Mouse (Mus musculus) thymus, adult 2 months (tissue): ENCODE data around the gene Ccdc88c. TPM values are rescaled to one million over a fixed set of nuclear protein-coding genes. Genes with fewer than 3 reads are reported as not detected.
A peak's percentile ranks its signal among the peaks of the same experiment; 100 is the strongest.

Source experiments
- DNase-seq: peaks from one replicate; pipeline ENCODE4 v3.0.0; 2021
- H3K27ac ChIP-seq: fragments of 200-500 bp; 2 replicates; pipeline ENCODE4 v1.5.1; 2012; ENCODE audit warnings: low read length, control low read depth; ENCODE audit not compliant: control insufficient read depth, insufficient read depth
- H3K27me3 ChIP-seq: fragments of 200-500 bp; 2 replicates; pipeline ENCODE4 v1.6.1; 2012; ENCODE audit warnings: mild to moderate bottlenecking, low read length, moderate library complexity, mixed read lengths; ENCODE audit not compliant: control insufficient read depth, insufficient read depth
- H3K36me3 ChIP-seq: fragments of 200-500 bp; 2 replicates; pipeline ENCODE4 v1.6.1; 2012; ENCODE audit warnings: mild to moderate bottlenecking, low read length, moderate library complexity; ENCODE audit not compliant: control insufficient read depth, insufficient read depth
- H3K4me1 ChIP-seq: fragments of 200-500 bp; replicated peaks from 2 replicates; pipeline ENCODE4 v1.6.1; 2012; ENCODE audit warnings: low read length; ENCODE audit not compliant: control insufficient read depth, insufficient read depth
- H3K4me3 ChIP-seq: fragments of 200-500 bp; 2 replicates; pipeline ENCODE4 v1.5.1; 2012; ENCODE audit warnings: mild to moderate bottlenecking, low read length, control low read depth, moderate library complexity; ENCODE audit not compliant: control insufficient read depth, insufficient read depth
- CTCF ChIP-seq: fragments of 200-500 bp; IDR thresholded peaks from 2 replicates; pipeline ENCODE4 v1.5.1; 2012; ENCODE audit warnings: mild to moderate bottlenecking, control low read depth, low read length, moderate library complexity, borderline replicate concordance; ENCODE audit not compliant: control insufficient read depth, poor library complexity, insufficient read depth; ENCODE audit errors: extremely low read depth
- POLR2A ChIP-seq: fragments of 200-500 bp; IDR thresholded peaks from 2 replicates; pipeline ENCODE4 v1.6.1; 2012; ENCODE audit warnings: mild to moderate bottlenecking, low read length, control low read depth, moderate library complexity; ENCODE audit not compliant: control insufficient read depth, poor library complexity, insufficient read depth; ENCODE audit errors: extremely low read depth
- WGBS: fragments of 180-500 bp; shearing (Covaris S2); methylation state at CpG from one replicate; pipeline ENCODE4 v1.1.7; 2018; 5-methylcytosine and 5-hydroxymethylcytosine counted together
- polyA plus RNA-seq: library from polyadenylated mRNA; depleted of rRNA; stranded (reverse); fragments of >200 nt; gene quantifications from 2 replicates; pipeline ENCODE4 v1.2.3, GENCODE M21; 2012

Gene Ccdc88c
- polyA plus RNA-seq, 1 experiment = 75.0 TPM

DNA sequence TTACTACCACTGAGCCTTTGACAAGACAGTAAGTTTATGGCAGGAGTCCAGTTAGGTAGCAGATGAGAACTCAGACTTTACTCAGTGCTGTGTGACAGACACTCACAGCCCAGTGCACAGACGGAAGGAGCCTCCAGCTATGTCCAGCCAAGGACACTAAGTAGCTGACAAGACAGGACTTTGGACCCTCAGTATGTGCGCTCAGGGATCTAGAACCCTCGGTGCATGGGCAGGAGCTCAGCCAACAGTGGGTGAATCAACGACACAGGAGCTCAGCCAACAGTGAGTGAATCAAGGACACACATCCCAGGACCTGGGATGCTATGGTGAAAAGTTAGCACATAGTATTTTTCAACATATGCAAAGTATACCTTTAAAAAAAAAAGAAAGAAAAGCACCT, 92.1 kb downstream of the Ccdc88c start:
- H3K4me1 ChIP-seq = no peaks in the 10 kb centered on the region
- no peak overlapping the region for H3K27ac ChIP-seq
- H3K4me3 ChIP-seq = no peak overlapping the region
- 90% methylated on average over 4 of the region's 4 CpGs for WGBS
- DNase-seq = no peak
- H3K36me3 ChIP-seq = peaks cover 59% of the 10 kb centered on the region
- no peaks in the 10 kb centered on the region for H3K27me3 ChIP-seq
- TF ChIP-seq CTCF = no peak
- no peak for TF ChIP-seq POLR2A

DNA sequence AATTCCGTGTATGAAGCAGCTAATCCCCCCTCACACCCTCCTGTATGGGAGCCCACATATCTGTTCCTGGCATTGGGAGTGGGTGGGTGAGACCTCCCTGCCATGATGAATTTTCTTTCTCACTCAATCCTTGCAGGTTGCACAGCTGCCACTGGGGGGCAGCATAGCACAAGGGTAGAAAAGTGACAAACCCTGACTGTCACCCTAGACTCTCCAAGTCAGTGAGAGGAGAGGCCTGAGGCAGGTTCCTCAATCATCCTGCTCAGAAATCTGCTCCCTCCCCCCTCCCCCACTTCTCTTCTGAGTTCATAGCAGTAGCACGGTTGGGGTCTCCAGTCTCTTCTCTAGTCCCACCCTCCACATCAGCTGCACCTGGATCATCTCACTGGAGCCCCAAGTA, 92.7 kb downstream of the Ccdc88c start:
- no peak overlapping the region for H3K4me3 ChIP-seq
- TF ChIP-seq CTCF = peak; percentile 55; the same call in 1 of the 2 replicates
- TF ChIP-seq POLR2A = no peak
- WGBS = 34% methylated on average over 2 of the region's 2 CpGs
- H3K36me3 ChIP-seq = peaks cover 59% of the 10 kb centered on the region
- H3K27ac ChIP-seq = no peak overlapping the region
- no peaks in the 10 kb centered on the region for H3K4me1 ChIP-seq
- peak; percentile 80 for DNase-seq
- no peaks in the 10 kb centered on the region for H3K27me3 ChIP-seq

DNA sequence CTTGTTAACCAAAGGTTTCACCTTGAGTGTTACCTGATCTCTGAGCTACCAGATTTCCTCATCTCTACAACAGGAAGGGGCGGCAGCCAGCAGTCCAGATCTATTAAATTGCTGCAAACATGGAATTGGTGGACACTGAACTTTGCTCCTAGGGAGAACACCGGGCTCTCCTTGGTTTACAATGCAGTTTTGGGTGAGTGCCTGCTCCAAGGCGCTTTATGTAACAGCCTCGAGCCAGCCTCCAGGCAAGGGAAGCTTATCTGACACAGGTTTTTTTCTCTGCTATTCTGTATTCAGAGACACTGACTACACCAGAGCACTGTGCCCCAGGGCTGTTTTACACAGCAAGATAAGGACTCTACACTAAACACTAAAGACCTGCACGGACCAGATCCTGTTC, 94.1 kb downstream of the Ccdc88c start:
- DNase-seq = no peak
- TF ChIP-seq POLR2A = no peak
- no peak for TF ChIP-seq CTCF
- H3K36me3 ChIP-seq = peaks cover 58% of the 10 kb centered on the region
- WGBS = 98% methylated on average over 5 of the region's 5 CpGs
- no peak overlapping the region for H3K4me3 ChIP-seq
- no peak overlapping the region for H3K27ac ChIP-seq
- H3K4me1 ChIP-seq = no peaks in the 10 kb centered on the region
- no peaks in the 10 kb centered on the region for H3K27me3 ChIP-seq

DNA sequence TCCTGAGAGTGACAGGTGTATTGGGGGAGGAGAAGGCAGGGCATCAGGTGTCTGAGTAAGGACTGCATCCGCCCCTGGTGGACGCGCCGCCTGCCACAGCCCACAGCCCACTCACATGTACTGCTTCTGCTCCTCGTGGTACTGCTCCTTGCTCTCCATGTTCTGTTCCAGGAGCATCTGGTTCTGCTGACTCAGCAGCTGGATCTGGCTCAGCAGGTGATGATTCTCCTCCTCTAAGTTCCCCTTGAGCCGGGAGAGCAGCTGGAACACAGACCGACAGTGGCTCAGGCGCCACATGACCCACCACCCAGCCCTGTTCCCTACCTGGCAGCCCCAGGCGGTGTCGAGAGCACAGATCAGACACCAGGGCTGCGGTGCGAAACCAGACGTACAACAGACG, 97.2 kb downstream of the Ccdc88c start:
- no peak for DNase-seq
- WGBS = 98% methylated on average over 14 of the region's 14 CpGs
- Histone ChIP-seq H3K27ac (no peak overlapping the region), H3K36me3 (peaks cover 69% of the 10 kb centered on the region), H3K27me3 (no peaks in the 10 kb centered on the region), H3K4me1 (no peaks in the 10 kb centered on the region), H3K4me3 (no peak overlapping the region)
- TF ChIP-seq POLR2A (no peak), CTCF (no peak)

DNA sequence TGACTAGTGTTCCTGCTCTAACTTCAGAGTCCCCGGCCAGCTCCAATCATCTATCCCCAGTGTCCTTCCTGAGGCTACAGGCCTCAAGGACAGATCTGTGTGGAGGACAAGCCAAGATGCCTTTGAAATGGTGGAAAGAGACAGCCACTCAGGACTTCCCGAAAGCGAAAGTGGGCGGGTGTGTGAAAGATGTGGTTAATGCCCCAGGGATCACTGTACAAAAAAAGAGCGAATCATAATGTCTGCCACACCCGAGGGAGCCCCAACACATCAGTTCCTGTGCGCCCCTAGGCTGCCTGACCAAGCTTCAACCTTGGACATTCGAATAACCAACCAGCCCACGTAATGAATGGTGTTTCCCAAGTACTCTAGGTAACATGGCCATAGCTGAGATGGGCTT, 100.6 kb downstream of the Ccdc88c start:
- Histone ChIP-seq H3K4me3 (no peak overlapping the region), H3K27me3 (no peaks in the 10 kb centered on the region), H3K36me3 (peaks cover 78% of the 10 kb centered on the region), H3K27ac (no peak overlapping the region), H3K4me1 (no peaks in the 10 kb centered on the region)
- TF ChIP-seq POLR2A = no peak
- TF ChIP-seq CTCF = no peak
- DNase-seq = no peak
- 89% methylated on average over 9 of the region's 9 CpGs for WGBS

DNA sequence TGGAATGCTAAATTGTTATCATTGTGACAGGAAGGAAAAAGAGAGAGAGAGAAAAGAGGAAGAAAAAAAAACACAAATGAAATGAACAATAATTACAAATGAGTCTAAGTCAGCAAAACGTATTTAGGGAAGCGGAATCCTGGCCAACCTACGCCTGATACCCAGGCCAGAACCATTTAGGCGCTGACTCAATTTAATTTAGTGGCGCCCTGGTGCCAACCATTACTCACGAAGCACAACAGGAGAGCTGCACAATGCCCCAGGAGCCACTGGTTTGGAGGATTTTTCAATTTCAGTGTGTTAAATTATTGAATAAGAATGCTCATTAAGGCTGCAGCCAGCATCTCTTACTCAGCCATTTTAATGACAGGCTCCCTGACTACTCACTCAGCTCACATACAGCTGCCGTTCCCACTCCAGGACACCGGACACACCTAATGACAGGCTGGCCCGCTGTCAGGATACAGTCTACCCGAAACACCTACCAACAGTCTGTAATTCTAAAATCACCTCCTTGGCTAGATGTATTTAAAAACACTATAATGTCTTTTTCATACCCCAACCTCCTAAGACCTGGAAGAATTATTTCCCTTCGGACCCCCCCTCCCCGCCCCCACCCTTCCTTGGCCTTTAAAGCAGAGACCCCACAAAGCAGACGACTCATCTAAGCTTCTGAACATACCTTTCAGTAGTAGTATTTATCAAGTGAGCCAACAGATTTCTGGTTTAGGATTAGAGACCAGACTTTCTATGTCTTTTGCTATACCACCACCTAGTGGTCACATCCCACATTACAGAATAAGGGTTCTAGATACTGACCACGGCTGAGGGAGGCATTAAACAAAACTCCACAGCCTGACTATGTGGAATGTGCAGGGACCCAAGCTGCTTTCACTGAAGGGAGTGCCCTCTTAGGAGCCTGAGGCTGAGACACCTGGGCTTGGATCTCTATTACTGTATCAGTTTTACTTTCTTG, 102.9 kb downstream of the Ccdc88c start:
- TF ChIP-seq POLR2A (no peak), CTCF (no peak)
- Histone ChIP-seq H3K36me3 (peaks cover 80% of the 10 kb centered on the region), H3K27ac (no peak overlapping the region), H3K4me3 (no peak overlapping the region), H3K27me3 (no peaks in the 10 kb centered on the region), H3K4me1 (no peaks in the 10 kb centered on the region)
- DNase-seq = peak; percentile 63
- 82% methylated on average over 14 of the region's 14 CpGs for WGBS

DNA sequence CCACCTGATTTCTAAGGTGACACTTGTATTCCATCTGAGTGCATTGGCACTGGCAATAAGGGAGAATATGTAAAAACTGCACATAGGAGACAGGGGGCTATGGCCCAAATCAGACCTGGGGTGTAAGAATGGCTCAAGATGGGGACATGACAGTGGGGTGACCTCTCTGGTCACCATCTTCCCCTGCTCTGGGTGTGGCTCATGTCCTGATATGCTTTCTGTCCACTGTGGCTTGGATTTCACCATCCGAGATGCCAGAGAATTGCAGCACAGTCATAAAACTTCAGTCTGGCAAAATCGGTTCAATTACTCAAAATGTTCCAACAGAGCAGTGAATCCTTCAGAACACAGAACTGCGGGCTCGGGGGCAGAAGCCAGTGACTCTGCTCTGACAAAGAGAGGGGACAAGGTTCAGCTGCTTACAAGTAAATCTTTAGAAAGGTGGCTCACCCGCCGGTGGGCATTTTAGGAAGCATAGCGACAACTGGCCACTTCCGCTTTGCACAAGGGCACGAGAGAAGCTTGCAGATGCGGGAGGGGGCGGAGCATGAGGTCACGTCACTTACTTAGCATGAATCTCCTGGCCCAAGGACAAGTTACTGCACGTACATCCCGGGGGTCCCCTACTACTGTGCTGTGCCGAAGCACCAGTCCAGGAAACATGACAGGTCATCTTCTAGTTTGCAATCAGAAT, 104.1 kb downstream of the Ccdc88c start:
- H3K27me3 ChIP-seq = no peaks in the 10 kb centered on the region
- peaks cover 77% of the 10 kb centered on the region for H3K36me3 ChIP-seq
- no peak overlapping the region for H3K4me3 ChIP-seq
- TF ChIP-seq CTCF (no peak), POLR2A (no peak)
- no peak for DNase-seq
- WGBS = 90% methylated on average over 15 of the region's 15 CpGs
- H3K27ac ChIP-seq = no peak overlapping the region
- no peaks in the 10 kb centered on the region for H3K4me1 ChIP-seq
